Mouse (Mus musculus): ENCODE measurements at regions not wholly inside any gene's neighbourhood (a gene's known extent, or its start where the extent isn't known, plus 50 kb on each side); places are given as distances from the start of the nearest gene placed in this dataset.

DNA sequence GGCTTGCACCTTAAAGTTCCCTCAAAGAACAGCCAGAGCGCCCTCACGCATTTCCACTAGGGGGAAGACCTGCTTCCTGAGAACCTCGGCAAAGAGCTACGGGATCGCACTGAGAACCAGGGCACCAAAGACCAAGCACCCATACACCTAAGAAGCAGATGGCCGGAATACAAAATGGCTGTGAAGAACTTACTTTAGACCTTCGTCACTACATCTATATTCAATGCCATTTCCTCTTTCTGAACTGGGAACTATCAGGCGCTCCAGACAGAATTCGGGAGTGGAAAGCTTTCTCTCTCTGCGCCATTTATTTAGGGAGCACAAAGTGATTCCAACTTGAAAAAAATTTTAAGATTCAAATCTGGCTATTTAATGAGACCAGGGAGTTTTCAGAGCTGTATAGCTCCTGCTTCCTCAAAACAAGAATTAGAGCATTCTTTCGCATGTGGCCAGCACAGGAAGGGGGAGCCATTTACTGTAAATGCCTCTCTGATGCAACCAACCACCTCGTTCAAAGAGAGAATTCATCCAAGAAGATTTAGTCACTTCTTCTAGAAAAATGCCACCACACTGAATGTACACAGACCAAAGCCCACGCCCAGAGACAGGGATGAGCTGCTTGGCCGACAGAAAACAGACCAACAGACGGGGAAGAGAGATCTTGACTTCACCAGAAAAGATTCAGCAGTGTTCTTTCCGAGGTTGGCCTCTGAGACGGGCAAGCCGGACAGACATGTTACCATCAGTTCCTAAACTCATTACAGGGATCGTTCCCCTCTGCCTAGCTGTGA lies 166.6 kb upstream of the Klf14 start:
- Histone ChIP-seq H3K4me1 (ENCODE audit: control insufficient read depth, insufficient read depth, low read length) (no peaks in the 10 kb centered on the region), H3K9me3 (replicated peaks; ENCODE audit: control insufficient read depth, low read length) (no peaks in the 10 kb centered on the region), H3K36me3 (ENCODE audit: control insufficient read depth, insufficient read depth, low read length) (no peaks in the 10 kb centered on the region), H3K27me3 (replicated peaks; ENCODE audit: control insufficient read depth, insufficient read depth, low read length) (no peaks in the 10 kb centered on the region), H3K4me2 (ENCODE audit: low read length) (no peak overlapping the region), H3K27ac (ENCODE audit: low read depth, low read length) (no peak overlapping the region), H3K4me3 (ENCODE audit: low read depth, low read length) (no peak overlapping the region), H3K9ac (ENCODE audit: low read length) (no peak overlapping the region)
- ATAC-seq (no peak), DNase-seq (ENCODE audit: low spot score) (peak; percentile 38)
- 73% methylated on average over 19 of the region's 19 CpGs for WGBS

- Histone ChIP-seq H3K27ac (ENCODE audit: low read depth, low read length) (no peak overlapping the region), H3K27me3 (replicated peaks; ENCODE audit: control insufficient read depth, insufficient read depth, low read length) (no peaks in the 10 kb centered on the region), H3K4me2 (ENCODE audit: low read length) (no peak overlapping the region), H3K4me3 (ENCODE audit: low read depth, low read length) (no peak overlapping the region), H3K9ac (ENCODE audit: low read length) (no peak overlapping the region), H3K9me3 (replicated peaks; ENCODE audit: control insufficient read depth, low read length) (no peaks in the 10 kb centered on the region), H3K4me1 (ENCODE audit: control insufficient read depth, insufficient read depth, low read length) (no peaks in the 10 kb centered on the region), H3K36me3 (ENCODE audit: control insufficient read depth, insufficient read depth, low read length) (no peaks in the 10 kb centered on the region)
- DNase-seq (ENCODE audit: low spot score) (no peak), ATAC-seq (no peak)
- 88% methylated on average over 15 of the region's 15 CpGs for WGBS
These were observed 167.4 kb upstream of the Klf14 start for GRCm38 (mm10) chr6:31126131-31126871.

GRCm38 (mm10) chr6:31129170-31129569 lies 170.3 kb upstream of the Klf14 start:
- Histone ChIP-seq H3K9ac (ENCODE audit: low read length) (no peak overlapping the region), H3K27me3 (replicated peaks; ENCODE audit: control insufficient read depth, insufficient read depth, low read length) (no peaks in the 10 kb centered on the region), H3K9me3 (replicated peaks; ENCODE audit: control insufficient read depth, low read length) (peaks cover 3% of the 10 kb centered on the region; the same call in 1 of the 2 replicates), H3K4me3 (ENCODE audit: low read depth, low read length) (no peak overlapping the region), H3K27ac (ENCODE audit: low read depth, low read length) (no peak overlapping the region), H3K4me2 (ENCODE audit: low read length) (no peak overlapping the region), H3K4me1 (ENCODE audit: control insufficient read depth, insufficient read depth, low read length) (no peaks in the 10 kb centered on the region), H3K36me3 (ENCODE audit: control insufficient read depth, insufficient read depth, low read length) (no peaks in the 10 kb centered on the region)
- DNase-seq (ENCODE audit: low spot score) (no peak), ATAC-seq (no peak)
- 74% methylated on average over 7 of the region's 7 CpGs for WGBS

GRCm38 (mm10) chr6:31129987-31130386 lies 171.1 kb upstream of the Klf14 start:
- ATAC-seq: no peak
- DNase-seq (ENCODE audit: low spot score): no peak
- Histone ChIP-seq H3K27ac (ENCODE audit: low read depth, low read length) (no peak overlapping the region), H3K9ac (ENCODE audit: low read length) (no peak overlapping the region), H3K27me3 (replicated peaks; ENCODE audit: control insufficient read depth, insufficient read depth, low read length) (no peaks in the 10 kb centered on the region), H3K4me2 (ENCODE audit: low read length) (no peak overlapping the region), H3K4me3 (ENCODE audit: low read depth, low read length) (no peak overlapping the region), H3K9me3 (replicated peaks; ENCODE audit: control insufficient read depth, low read length) (peaks cover 3% of the 10 kb centered on the region; the same call in 1 of the 2 replicates), H3K36me3 (ENCODE audit: control insufficient read depth, insufficient read depth, low read length) (no peaks in the 10 kb centered on the region), H3K4me1 (ENCODE audit: control insufficient read depth, insufficient read depth, low read length) (no peaks in the 10 kb centered on the region)
- 85% methylated on average over 7 of the region's 7 CpGs for WGBS

DNA sequence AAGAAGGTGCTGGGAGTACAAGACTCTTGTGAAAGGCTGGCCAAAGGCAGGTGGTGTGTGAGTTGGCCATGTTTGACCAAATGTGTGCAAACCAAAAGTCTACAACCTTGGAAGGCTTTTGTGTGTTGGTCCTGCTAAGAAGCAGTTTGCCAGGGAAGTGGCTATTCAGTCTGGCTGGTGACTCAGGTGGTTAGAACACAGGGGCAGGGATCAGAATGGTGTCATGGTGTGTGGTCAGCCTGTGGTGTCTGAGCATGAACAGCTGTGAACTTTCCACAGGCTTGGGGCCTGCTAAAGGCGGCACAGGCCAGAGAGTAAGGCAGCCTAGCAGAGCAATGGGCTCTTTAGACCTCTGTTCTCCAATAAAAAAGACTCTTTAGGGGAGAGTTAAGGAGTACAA lies 171.6 kb upstream of the Klf14 start:
- no peak overlapping the region for H3K4me3 ChIP-seq (ENCODE audit: low read depth, low read length)
- ATAC-seq (no peak), DNase-seq (ENCODE audit: low spot score) (no peak)
- peaks cover 3% of the 10 kb centered on the region; the same call in 1 of the 2 replicates for H3K9me3 ChIP-seq (replicated peaks; ENCODE audit: control insufficient read depth, low read length)
- no peak overlapping the region for H3K9ac ChIP-seq (ENCODE audit: low read length)
- no peaks in the 10 kb centered on the region for H3K27me3 ChIP-seq (replicated peaks; ENCODE audit: control insufficient read depth, insufficient read depth, low read length)
- no peak overlapping the region for H3K27ac ChIP-seq (ENCODE audit: low read depth, low read length)
- H3K4me1 ChIP-seq (ENCODE audit: control insufficient read depth, insufficient read depth, low read length): no peaks in the 10 kb centered on the region
- no peak overlapping the region for H3K4me2 ChIP-seq (ENCODE audit: low read length)
- H3K36me3 ChIP-seq (ENCODE audit: control insufficient read depth, insufficient read depth, low read length): no peaks in the 10 kb centered on the region
- 89% methylated on average over 1 of the region's 1 CpGs for WGBS

GRCm38 (mm10) chr6:31131716-31132115 lies 172.8 kb upstream of the Klf14 start:
- H3K27me3 ChIP-seq (replicated peaks; ENCODE audit: control insufficient read depth, insufficient read depth, low read length): no peaks in the 10 kb centered on the region
- no peak overlapping the region for H3K27ac ChIP-seq (ENCODE audit: low read depth, low read length)
- H3K9me3 ChIP-seq (replicated peaks; ENCODE audit: control insufficient read depth, low read length): peaks cover 3% of the 10 kb centered on the region; the same call in 1 of the 2 replicates
- H3K4me1 ChIP-seq (ENCODE audit: control insufficient read depth, insufficient read depth, low read length): no peaks in the 10 kb centered on the region
- ATAC-seq (no peak), DNase-seq (ENCODE audit: low spot score) (no peak)
- H3K4me2 ChIP-seq (ENCODE audit: low read length): no peak overlapping the region
- no peak overlapping the region for H3K9ac ChIP-seq (ENCODE audit: low read length)
- 70% methylated on average over 9 of the region's 9 CpGs for WGBS
- no peaks in the 10 kb centered on the region for H3K36me3 ChIP-seq (ENCODE audit: control insufficient read depth, insufficient read depth, low read length)
- no peak overlapping the region for H3K4me3 ChIP-seq (ENCODE audit: low read depth, low read length)

DNA sequence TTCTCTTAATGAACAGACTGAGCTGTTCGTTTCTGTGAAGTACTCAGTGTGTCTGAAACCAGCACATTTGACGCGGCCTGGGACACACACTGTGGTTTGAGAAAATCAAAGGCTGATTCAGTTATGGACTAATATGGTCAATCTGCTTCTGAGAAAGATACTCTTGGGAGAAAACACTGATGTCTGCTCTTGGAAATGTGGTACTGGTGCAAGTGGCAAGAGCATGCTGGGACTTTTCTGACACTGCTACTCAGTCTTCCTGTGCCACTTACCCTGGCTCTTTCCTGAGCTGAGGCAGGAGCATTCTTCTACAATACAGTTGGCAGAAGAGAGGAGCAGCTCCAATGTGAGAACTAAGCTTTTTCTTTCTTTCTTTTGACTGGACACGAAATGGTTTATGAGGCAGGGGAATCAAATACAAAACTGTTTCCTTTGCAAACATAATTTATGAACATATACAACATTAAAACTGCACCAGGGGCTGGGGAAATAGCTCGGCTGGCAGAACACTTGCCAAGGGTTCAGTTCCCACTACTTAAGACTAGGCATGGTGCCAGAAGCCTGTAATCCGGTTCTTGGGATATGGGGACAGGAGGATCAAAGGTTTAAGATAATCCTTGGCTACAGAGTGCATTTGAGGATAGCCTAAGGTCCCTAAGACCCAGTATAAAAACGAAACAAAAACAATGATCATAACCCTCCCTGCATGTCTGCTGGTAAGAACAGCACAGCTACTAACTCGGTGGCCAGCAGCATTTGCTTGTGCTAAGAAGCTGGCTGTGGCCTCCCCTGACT lies 173.7 kb upstream of the Klf14 start:
- no peaks in the 10 kb centered on the region for H3K27me3 ChIP-seq (replicated peaks; ENCODE audit: control insufficient read depth, insufficient read depth, low read length)
- no peaks in the 10 kb centered on the region for H3K36me3 ChIP-seq (ENCODE audit: control insufficient read depth, insufficient read depth, low read length)
- no peak overlapping the region for H3K9ac ChIP-seq (ENCODE audit: low read length)
- DNase-seq (ENCODE audit: low spot score): no peak
- no peaks in the 10 kb centered on the region for H3K4me1 ChIP-seq (ENCODE audit: control insufficient read depth, insufficient read depth, low read length)
- H3K9me3 ChIP-seq (replicated peaks; ENCODE audit: control insufficient read depth, low read length): peaks cover 3% of the 10 kb centered on the region; the same call in 1 of the 2 replicates
- no peak overlapping the region for H3K4me3 ChIP-seq (ENCODE audit: low read depth, low read length)
- no peak overlapping the region for H3K27ac ChIP-seq (ENCODE audit: low read depth, low read length)
- WGBS: 73% methylated on average over 8 of the region's 8 CpGs
- no peak overlapping the region for H3K4me2 ChIP-seq (ENCODE audit: low read length)
- no peak for ATAC-seq

DNA sequence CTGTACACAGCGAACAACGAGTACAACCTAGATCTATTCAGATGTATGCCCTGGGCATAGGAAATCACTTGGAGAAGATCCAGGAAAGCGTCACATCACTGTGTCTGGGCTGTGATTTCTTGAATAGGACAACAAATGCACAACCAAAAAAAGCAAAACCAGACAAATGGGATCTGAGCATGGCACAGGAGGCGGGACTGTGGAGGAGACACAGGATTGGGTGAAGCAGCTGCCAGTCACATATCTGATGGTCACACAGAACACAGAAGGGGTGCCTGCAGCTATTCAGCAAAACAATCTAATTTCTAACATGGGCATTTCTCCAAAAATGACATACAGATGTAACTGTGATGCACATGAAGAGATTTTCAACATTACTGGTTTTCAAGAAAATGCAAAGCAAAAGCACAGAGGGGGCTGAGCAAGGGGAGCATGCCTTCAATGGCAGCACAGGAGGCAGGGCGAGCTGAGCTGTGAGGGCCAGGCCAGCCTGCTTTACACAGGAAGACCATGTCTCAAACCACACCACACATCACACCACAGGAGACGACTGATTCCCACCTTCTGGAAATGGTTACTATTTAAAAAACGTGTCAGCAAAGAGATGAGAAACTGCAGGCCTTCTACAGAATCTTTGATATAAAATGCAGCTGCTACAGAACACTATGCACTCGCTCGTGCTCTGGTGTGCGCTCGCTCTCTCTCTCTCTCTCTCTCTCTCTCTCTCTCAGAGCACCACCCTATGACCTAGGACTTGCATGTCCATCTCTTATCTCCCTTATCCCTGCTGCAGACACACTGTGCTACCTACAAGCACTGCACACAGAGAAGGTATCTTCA lies 175.2 kb upstream of the Klf14 start:
- H3K4me1 ChIP-seq (ENCODE audit: control insufficient read depth, insufficient read depth, low read length): no peaks in the 10 kb centered on the region
- H3K36me3 ChIP-seq (ENCODE audit: control insufficient read depth, insufficient read depth, low read length): no peaks in the 10 kb centered on the region
- H3K4me3 ChIP-seq (ENCODE audit: low read depth, low read length): no peak overlapping the region
- no peak overlapping the region for H3K9ac ChIP-seq (ENCODE audit: low read length)
- no peak overlapping the region for H3K27ac ChIP-seq (ENCODE audit: low read depth, low read length)
- 84% methylated on average over 11 of the region's 11 CpGs for WGBS
- ATAC-seq (peak; percentile 60; the same call in 1 of the 2 replicates), DNase-seq (ENCODE audit: low spot score) (peak; percentile 59)
- no peak overlapping the region for H3K4me2 ChIP-seq (ENCODE audit: low read length)
- peaks cover 3% of the 10 kb centered on the region; the same call in 1 of the 2 replicates for H3K9me3 ChIP-seq (replicated peaks; ENCODE audit: control insufficient read depth, low read length)
- no peaks in the 10 kb centered on the region for H3K27me3 ChIP-seq (replicated peaks; ENCODE audit: control insufficient read depth, insufficient read depth, low read length)
